Mouse (Mus musculus): Measurements from ENCODE around the gene Mup16.
A peak's percentile ranks its signal among the peaks of the same experiment; 100 is the strongest.
"Not testable (repeated sequence)": the region's sequence is repeated elsewhere in the genome, so short reads cannot be mapped to it uniquely, and the experiment has no call there.

Gene Mup16

DNA sequence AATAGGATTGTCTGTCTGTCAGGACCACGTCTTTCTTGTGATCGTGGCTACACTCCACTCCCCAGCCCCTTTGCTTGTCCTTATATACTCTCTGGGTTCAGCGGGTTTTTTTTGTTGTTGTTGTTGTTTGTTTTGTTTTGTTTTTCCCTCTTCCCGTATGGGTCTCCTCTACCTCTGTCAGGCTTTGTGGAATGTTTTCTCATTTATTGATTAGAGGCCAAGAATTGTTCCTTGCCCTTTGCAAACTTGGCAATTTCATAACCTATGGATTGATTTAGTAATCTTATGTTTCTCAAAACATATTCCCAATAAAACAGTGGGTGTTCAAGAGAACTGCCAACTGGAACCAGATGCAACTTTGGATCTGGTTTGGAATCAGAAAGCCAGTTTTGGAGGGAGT, at the start of gene Mup16:
Gene Mup16 (minus strand): TSS at position 101 of the 400 bp plus-strand sequence.
- not testable (repeated sequence) for DNase-seq

DNA sequence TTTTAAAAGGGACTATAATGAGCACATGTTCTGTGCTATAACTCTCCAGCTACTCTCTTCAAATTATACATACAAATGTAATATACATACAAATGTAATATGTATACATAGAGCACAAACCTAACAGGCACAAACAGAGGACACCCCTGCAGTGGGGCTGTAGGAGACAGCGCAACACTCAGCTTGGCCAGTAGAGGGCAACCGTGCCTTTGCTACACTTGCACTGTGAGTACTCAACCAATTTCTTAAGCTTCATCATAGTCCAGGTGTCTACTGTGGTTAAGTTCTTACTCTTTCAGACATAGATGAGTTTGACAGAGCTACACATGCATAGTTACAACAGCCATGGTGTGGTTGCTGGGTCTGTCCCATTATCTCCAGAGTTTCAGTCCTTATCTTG, 36.6 kb upstream of the Mup16 start:
- DNase-seq: peak; percentile 35 to 75

All from kidney, adult 8-10 months (tissue).